Mouse (Mus musculus) erythroid progenitor cell, adult 5-6 weeks (primary cell): Measurements from ENCODE around the gene Cps1. TPM values are rescaled to one million over a fixed set of nuclear protein-coding genes. Genes with fewer than 3 reads are reported as not detected.

Experiments
- ATAC-seq: replicated peaks from 2 replicates; pipeline ENCODE4 v1.8.0; 2016; ENCODE audit warnings: moderate number of reproducible peaks, mild to moderate bottlenecking, moderate TSS enrichment, inconsistent platforms; ENCODE audit not compliant: poor library complexity, low FRiP score, severe bottlenecking
- total RNA-seq, 2 experiments: library from RNA; stranded (forward) in 1 of 2; stranded (reverse) in 1 of 2; fragments of 150-400 nt in 1 of 2; fragments of 186-747, 209-891 nt in 1 of 2; gene quantifications; 2 replicates each; pipeline versions ENCODE4 v1.2.3 to v1.2.4; 2015 to 2017; ENCODE audit warnings: low replicate concordance in 2 of 2

Cps1 gene
- total RNA-seq (2015; ENCODE audit: low replicate concordance) (not detected in 2 replicates), total RNA-seq (2017; ENCODE audit: low replicate concordance) (not detected in 2 replicates)

DNA sequence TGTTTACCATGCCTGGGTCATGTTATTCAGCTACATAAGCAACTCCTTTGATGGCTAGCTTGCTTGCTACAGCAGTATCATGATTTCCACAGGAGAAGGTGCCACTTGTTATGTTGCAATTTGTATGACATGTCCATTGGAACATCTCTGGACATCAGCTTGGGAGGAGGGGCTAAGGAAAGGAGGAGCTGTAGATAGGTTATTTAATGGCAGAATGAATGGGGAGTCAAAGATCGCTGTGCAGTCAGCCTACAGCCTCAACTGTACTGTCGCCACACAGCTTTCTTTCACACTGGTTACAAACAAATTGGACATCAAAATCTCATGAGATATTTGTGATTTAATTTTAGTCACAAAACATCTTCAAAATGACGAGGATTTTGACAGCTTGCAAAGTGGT lies at the start of gene Cps1:
TSS of gene Cps1 (plus strand) at position 230 of the 400 bp plus-strand sequence.
- no peak for ATAC-seq

DNA sequence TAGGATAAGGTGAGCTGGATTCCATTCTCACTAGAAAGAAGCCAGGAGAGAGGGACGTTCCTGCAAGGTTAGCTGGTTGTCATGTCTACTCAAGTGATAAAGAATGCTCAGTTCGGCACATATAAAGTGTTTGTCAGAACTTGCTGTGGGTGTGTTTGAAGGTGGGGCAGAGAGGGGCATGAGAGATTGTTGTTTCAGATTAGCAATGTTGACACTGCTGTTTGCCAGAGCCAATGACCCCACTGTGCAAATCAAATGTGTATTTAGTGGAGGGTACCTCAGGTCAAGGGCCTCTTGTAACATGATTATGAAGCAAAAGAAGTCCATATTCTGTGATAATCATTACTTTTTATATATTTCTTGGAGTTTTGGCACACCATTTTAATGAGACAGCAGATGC lies 45.1 kb upstream of the Cps1 start:
- no peak for ATAC-seq

DNA sequence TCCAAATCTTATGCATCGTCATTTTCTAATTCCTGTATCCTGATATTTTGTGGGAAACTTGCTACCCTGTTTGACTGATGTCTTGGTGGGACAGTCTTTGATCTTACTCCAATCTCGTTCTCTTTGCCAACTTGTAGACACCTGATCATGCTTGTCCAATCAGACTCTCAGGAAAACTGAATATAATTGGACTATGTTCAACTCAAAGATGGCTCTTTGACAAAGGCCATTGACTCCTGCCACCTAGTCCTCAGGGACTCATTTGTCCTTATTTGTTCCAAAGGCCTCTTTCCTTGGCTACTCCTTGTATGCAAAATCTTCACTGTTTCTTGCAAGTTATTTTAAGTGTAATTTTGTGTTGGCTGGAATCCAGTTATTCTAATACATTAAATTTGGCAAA lies 44.2 kb upstream of the Cps1 start:
- ATAC-seq, result no peak

DNA sequence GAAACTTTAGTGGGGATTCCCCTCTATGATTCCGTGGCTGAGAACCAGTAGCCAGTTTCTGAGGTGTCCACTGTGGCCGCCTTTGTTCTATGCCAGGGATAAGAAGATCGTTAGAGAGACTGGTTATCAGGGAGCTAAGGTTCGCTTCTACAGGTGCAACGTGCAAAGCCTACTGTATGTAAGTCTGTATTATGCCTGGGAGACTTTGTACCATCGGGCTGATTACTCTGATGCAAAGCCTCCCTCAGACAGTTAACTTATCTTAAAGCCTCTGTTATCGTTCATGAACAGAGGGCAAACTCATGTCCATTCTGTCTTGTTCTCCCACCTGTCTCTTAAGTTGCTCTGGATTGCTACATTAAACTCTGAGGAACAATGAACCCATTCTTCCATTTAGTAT lies 43.7 kb upstream of the Cps1 start:
- ATAC-seq, result no peak

DNA sequence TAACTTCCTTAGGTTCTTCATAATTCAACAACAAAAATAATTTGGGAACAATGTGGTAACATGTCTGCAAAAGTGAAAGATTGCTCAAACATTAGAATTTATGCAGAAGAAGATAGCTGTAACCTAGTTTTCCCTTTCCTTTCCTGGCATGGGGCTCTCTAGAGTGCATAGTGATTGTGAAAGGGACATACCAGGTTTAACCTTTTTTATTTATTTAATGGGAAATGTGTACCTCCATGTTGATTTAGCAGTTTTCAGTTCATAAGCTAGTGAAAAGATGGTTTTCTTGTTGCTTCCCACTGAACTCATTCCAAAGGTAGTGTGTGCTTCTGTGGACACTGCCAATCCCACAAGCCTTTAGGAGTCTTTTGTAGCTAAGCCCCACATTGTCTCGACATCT lies 30.4 kb upstream of the Cps1 start:
- ATAC-seq, result no peak

DNA sequence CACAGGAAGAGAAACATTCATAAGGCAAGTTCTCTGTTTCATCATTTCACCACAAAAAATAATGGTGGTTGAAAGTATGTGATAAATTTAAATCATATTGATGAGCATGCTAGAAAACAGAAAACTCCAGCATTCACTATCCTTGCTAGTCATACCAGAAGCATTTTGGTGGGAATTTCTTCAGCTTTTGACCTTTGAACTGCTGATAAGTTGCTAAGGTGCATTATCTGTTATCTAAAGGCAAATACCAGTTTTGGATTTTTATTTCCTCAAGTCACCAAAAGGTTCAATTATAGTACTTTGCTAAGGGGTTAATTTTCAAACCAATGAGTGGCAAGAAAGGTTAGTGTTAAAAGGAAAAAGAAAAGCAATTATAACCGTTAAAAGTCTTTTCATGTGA lies 23.6 kb upstream of the Cps1 start:
- no peak for ATAC-seq

DNA sequence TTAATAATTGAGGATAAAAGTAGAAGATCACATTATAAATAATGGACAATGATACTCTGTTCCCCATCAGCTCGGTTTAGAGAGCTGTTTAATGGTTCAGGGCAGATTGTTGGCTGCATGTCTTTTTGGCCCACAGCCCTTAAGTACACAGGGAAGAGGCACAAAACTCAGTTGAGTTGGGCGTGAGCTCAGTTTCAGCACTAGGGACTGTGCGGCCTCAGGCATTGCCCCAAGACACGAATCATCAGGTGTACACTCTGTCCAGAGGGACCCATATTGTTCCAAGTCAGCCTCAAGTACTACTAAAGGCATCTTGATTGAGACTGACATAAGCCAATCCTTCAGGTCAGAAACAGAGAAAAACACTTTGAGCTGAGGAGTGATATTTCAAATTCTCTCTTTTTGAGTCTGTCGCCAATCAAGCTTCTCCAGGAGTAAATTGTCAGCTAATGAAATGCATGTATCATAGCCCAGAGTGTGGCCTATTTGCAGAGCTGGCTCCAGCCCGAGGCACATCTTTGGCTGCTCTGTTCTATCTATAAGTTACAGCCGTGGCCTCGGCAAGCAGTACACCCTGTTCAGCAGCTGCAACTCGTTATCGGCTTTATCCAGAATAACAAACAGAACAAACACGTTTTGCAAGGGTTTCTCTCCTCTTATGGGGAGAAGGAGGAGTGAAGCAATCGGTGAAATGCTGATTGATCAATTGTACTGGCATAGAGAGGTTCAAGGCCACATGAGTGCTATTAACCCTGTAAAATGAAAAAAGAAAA lies 19.2 kb upstream of the Cps1 start:
- no peak for ATAC-seq

DNA sequence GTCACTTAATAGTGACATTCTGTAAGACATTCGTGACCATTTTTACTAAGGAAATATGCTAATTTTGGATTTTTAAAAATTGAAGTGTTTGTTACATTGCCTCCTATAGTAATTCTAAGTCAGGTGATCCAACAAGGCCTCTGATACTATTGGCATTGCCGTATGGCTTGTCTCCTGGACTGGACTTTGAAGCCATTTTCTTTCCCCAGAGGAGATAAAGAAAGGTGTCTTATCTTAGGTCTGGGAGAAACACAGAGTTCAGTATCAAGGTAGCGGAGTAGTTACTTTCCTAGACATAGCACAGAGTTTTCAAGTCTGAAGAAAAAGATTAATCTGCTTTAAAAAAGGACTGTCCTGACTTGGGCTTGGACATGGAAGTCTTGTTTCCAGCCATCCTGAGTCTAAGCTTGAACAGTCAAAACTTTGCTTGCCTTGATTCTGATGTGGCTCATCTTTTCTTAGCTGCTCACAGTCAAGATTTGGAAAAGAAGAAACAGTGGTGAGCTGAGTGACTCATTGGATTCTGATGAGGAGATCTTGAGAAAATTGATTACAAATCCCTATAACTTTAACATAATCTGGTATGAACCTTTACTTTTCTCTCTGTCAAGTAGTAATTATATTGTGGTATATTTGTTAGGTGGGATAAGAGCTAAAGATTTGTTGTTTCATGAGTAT lies 11.1 kb upstream of the Cps1 start:
- ATAC-seq, result no peak

DNA sequence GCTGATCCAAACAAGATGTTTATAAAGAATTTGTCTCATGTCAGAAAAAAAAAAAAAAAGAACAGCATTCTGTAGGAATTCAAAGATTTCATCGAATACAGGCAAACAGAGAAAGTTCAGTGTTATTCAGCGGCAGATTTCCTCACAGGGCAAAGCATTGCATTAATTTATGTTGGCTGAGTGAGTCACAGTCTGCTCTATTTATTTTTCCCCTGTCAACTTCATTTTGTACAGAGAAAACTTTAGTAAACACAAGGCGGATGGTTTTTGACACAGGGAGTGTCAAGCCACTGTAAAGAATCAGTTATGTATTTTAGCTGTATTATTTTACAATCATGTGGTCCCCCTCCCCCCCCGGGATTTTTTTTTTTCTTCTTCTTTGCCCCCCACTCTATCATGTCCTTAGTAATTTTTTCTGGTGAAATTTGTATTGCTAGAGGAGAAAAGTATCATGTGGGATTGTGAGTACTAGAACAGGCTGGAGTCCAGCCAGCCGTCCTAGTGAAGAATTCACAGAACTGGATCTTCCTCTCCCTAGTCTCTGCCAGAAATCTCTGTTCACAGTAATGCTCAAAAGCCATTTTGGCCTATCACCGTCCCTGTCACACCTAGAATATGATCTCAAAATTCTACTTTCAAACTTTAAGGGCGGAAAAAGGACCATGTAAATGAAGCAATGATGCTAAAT lies 9.3 kb upstream of the Cps1 start:
- ATAC-seq, result no peak

DNA sequence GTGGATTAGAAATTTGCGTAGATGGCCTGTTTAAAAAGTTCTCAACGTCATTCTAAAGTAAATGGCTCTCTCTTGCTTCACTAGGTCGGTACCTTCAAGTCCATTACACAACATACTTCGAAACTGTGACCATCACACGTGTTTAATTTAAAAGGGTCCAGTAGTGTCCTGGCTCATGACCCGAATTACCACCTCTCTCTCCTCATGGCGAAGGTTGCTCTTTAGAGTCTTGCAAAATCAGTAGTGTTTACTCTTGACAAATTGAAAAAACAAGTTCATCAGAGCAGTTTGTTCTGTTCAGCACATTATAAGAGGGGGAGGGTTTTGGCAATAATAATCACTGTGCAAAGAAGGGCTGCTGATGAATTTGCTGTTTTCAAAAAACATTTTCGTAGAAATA lies 6.3 kb upstream of the Cps1 start:
- ATAC-seq, result no peak

DNA sequence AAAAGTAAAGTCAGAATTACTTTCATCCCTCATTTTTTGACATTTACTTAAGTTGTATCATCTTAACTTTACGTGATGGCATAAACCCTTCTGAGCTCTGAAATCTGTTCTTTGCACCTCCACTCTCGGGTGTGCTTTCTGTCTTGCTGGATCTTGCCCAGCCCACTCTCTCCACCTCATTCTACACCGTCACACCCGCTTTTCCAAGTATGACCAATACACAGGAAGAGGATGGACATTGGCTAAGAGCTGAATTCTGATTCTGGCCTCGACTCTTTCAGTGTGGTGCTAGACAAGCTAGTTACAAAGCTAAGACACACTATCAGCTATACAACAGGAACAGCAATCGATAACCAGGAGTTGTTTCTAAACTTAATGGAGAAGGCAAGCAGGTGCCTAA lies 5.0 kb upstream of the Cps1 start:
- no peak for ATAC-seq

DNA sequence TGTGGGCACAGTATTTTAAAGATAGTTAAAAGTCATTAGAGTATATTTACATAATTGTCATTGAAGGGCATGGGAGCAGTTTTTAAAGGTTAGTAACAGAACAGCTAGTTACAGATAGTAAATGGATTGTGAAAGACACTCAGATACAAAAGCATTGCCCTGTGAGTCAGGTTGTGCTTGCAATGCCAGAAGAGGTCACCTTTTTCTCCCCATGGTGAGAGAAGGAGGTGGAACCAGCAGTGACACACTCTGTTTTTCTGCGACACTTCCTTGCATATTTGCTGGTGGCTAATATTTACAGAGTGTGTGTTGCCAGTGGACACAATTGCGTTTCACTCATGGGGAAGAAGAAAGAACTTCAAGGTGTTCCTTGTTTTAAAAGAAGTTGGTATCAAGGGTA lies 2.6 kb downstream of the Cps1 start:
- ATAC-seq, result no peak

DNA sequence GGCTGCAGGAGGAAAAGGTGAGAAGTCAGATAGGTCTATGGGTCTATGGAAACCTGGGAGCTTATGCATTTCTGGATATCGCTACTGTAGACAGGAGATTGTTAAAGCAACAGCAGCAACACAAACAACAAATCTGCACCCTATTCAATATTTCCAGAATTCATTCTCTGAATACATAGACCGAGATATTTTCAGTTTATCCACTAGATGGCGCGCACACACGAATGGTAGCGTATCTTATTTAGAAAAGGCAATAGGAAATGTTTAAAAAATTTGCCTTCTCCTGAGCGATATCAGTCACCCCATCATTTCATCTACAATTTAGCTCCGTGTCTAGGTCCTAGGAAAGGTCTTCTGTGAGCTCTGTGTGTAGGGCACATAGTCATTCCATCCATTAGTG lies 21.1 kb downstream of the Cps1 start:
- no peak for ATAC-seq

DNA sequence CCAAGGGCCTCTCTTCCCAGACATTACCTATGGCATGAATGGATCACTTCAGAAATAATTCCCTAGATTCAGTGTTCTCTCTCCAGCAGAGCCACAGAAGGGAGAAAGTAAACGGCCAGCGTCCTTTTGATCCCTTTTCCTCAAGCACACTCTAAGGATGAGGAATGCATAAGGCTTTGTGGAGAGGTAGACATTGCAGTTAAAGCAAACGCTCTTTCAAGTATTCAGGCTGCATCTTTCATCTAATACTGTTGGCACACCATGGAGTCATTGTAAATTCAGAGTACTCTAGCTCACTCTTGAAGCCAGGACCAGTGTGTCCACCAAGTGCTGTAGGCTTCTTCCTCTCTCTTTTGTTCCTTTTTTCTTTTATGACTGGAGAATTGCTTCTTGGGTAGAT lies 28.4 kb downstream of the Cps1 start:
- ATAC-seq, result no peak

DNA sequence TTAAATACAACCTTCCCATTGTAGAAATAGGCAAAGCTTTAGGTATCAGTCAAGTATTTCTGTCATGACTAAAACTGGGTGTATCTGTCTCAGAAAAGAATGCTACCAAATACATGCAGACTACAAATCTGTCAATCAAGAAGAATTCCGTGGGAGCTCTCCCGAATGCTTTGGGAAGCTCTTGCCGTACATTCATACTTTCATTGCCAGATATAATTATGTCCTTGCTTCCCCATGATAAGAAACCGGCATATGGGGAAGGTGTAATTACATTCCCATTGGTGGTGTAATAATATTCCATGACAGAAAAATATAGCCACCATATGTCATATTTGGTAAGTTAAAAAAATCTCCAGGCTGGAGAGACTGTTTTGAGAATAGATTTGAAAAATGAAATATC lies 44.5 kb downstream of the Cps1 start:
- ATAC-seq, result no peak

DNA sequence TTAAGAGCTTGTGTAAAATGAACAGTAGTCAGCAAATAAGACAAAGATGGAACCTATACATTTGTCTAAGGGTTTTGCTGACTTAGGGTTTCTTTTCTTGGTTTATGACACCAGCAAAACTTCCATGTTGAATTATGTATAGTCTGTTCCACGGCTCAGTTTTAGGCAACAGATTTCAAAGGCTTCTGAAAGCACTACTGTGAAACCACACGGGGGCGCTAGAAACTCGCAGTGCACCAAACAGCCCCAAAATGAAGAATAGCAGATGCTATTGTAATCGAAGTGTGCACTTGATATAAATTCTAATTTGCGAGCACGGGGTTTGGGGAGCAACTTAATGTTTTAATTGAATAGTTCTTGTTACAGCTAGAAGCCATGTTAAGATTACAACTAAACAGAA lies 58.3 kb downstream of the Cps1 start:
- ATAC-seq, result no peak

DNA sequence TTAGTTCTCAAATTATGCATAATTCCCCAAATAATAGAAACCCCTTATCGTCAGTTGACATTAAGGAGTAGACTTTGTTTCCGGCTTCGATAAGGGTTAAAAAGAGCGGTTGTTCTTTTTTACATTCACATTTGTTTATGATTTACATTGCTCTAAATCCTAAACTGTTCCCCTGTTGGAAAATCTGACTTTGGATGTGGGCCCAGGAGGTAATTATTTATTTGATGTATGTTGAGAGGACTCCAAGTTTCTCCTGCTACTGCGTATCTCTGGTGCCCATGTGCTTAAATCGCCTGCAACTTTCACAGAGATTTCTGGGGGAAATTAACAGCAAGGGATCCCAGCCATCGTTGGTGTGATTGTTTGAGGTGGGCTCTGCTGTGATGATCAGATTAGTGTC lies 59.4 kb downstream of the Cps1 start:
- no peak for ATAC-seq

DNA sequence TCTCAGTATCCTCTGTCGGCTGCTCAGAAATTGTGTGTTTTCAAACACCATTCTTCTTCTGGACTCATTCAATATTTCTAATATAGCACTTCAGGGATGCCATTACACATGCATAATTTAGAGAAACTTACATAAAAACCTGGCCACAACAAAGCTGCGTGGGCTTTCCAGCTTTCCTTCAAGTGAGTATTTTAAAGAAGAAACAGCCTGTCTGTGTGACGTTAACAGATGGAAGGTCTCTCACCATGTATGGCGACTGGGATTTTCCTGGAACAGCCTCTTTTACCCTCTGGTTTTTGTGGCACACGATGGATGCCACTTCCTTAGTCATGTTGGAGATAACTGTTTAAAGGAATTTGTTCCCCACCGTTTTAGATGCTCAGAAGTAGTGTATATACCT lies 60.7 kb downstream of the Cps1 start:
- ATAC-seq, result no peak

DNA sequence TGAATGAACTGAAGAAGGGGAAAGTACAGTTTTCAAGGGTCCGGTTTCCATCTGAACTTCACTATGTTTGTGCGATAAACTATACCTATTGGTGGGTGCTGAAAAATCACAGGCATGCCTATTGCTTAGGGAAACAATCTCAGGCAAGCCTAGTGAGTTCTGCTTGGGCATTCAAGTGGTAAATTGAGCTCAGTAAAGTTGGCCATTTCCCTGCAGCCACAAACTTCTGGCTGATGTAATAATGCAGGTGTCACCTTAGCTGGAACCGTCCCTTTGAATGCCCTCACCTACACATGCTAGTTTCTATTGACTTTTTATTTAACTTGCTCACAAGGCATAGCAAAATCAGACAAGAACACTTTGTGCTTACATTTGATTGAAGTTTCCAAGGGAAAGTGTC lies 61.3 kb downstream of the Cps1 start:
- ATAC-seq, result no peak

DNA sequence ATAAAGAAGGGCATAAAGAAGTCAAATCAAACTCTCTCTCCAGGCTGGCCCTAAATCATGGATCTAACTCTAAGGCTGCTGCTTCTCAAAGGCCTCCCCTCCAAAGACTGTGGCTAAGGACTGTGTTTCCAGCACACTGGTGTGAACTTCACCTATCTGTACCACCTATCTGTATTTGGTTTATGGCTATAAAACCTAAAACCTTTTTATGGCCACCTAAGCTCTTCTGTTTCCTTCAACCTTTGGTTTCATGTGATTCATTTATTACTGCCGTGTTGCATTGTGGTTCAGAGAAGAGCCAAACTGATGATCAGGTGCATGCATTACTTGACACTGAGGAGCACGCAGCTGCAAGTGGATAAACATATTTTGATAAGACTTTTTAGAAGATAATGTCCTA lies 74.5 kb downstream of the Cps1 start:
- no peak for ATAC-seq

DNA sequence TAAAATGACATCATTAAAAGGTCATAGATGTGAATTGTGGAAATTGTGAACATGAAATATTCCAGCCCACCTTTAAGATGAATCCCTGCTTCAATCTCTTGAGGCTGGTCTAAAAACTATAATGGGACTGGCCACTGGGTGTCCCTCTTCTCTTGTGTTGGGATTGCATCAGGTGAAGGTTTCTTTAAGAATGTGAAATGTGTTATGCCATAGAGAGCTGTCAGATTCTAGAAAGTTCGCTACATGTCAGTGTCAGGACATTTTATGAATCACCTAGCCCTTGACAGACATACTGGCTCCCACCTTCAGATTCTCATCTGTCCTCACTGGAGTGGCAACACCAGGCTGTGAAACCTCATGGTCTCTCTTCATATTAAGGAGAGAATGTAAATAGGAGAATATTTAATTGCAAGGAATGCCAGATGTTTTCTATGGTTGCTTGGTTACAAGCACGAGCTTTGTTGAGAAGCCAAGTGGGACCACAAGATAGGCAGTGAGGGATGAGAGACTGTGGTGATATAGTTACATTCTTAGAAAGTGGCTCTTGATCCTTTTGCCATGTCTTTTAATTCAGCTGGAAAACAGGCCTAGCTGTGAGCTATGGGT lies 95.6 kb downstream of the Cps1 start:
- no peak for ATAC-seq
